Mouse (Mus musculus) forebrain, embryonic 13.5 days (tissue): ENCODE results near the gene Rassf7. TPM values are rescaled to one million over a fixed set of nuclear protein-coding genes. Genes with fewer than 3 reads are reported as not detected.

Source experiments
- ATAC-seq: fragments of 200-750 bp; cut with Nextera tagmentation; 2 replicates; pipeline ENCODE4 v1.8.0; 2017
- H3K27ac ChIP-seq: fragments of 300-500 bp; sonication (generic); 2 replicates; pipeline ENCODE4 v1.5.1; 2015; ENCODE audit warnings: inconsistent platforms, mild to moderate bottlenecking, moderate library complexity
- H3K27me3 ChIP-seq: fragments of 300-500 bp; sonication (generic); 2 replicates; pipeline ENCODE4 v1.6.1; 2015; ENCODE audit warnings: mild to moderate bottlenecking, inconsistent platforms
- H3K36me3 ChIP-seq: fragments of 300-500 bp; sonication (generic); 2 replicates; pipeline ENCODE4 v1.6.1; 2015; ENCODE audit warnings: mild to moderate bottlenecking, inconsistent platforms; ENCODE audit not compliant: poor library complexity, severe bottlenecking
- H3K4me1 ChIP-seq: fragments of 300-500 bp; sonication (generic); 2 replicates; pipeline ENCODE4 v1.6.1; 2015; ENCODE audit warnings: inconsistent platforms
- H3K4me2 ChIP-seq: fragments of 300-500 bp; sonication (generic); 2 replicates; pipeline ENCODE4 v1.6.1; 2015; ENCODE audit warnings: inconsistent platforms, mild to moderate bottlenecking, moderate library complexity
- H3K4me3 ChIP-seq: fragments of 300-500 bp; sonication (generic); 2 replicates; pipeline ENCODE4 v1.5.1; 2015; ENCODE audit warnings: mild to moderate bottlenecking, inconsistent platforms
- H3K9ac ChIP-seq: fragments of 300-500 bp; sonication (generic); 2 replicates; pipeline ENCODE4 v1.6.1; 2015; ENCODE audit warnings: mild to moderate bottlenecking, inconsistent platforms
- H3K9me3 ChIP-seq: fragments of 300-500 bp; sonication (generic); replicated peaks from 2 replicates; pipeline ENCODE4 v1.6.1; 2016; ENCODE audit warnings: inconsistent platforms
- WGBS: fragments of 180-500 bp; shearing (Covaris S2); methylation state at CpG from one replicate; pipeline ENCODE4 v1.1.7; 2015; 5-methylcytosine and 5-hydroxymethylcytosine counted together
- polyA plus RNA-seq: library from polyadenylated mRNA; unstranded; fragments of >200 nt; fragmentation: Nextera tagmentation; extraction: Ambion mirVana; gene quantifications from 2 replicates; pipeline ENCODE4 v1.2.1, GENCODE M21; 2015

Gene Rassf7
- polyA plus RNA-seq, result 29.4 and 33.8 TPM in 2 replicates

GRCm38 (mm10) chr7:141215101-141215879 lies at the start of gene Rassf7:
Gene Rassf7 (plus strand): TSS chr7:141215860.
- no peaks in the 10 kb centered on the region for H3K27me3 ChIP-seq
- peak within 1 kb of the TSS; percentile 97 for H3K4me2 ChIP-seq
- H3K9ac ChIP-seq, result peak within 1 kb of the TSS; percentile 79
- H3K4me1 ChIP-seq, result peaks cover 22% of the 10 kb centered on the region
- peak; percentile 96 for ATAC-seq
- peaks cover 12% of the 10 kb centered on the region for H3K36me3 ChIP-seq
- WGBS, result under 1% methylated on average over 41 of the region's 41 CpGs
- H3K27ac ChIP-seq, result peak within 1 kb of the TSS; percentile 88
- peak within 1 kb of the TSS; percentile 70 for H3K4me3 ChIP-seq
- H3K9me3 ChIP-seq, result no peaks in the 10 kb centered on the region

- Histone ChIP-seq H3K4me1 (peaks cover 28% of the 10 kb centered on the region), H3K36me3 (peaks cover 13% of the 10 kb centered on the region), H3K9ac (peak overlapping the region; percentile 64), H3K4me3 (peak overlapping the region; percentile 31), H3K27me3 (no peaks in the 10 kb centered on the region), H3K27ac (no peak overlapping the region), H3K9me3 (no peaks in the 10 kb centered on the region), H3K4me2 (peak overlapping the region; percentile 59)
- 25% methylated on average over 7 of the region's 7 CpGs for WGBS
- ATAC-seq, result no peak
Observed at GRCm38 (mm10) chr7:141167901-141168517, 47.7 kb upstream of the Rassf7 start.

DNA sequence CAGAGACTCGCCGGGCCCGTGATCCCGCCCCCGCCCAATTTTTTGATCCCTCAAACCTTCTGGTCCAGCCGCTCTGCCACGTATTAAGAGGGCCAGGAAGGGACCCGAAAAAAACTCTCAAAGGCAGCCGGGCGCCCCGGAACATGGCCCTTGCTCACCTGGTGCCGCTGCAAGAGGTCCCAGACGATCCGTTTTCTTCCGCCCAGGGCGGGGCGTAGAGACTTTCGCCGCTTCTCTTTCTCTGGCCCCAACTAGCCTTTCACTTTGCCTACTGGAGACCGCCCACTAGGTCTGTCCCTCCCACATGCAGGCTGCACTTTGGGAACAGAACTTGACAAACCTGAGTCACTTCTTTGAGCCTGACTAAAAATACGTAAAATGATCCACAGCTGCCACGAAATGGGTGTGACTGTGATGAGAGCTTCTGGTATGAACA lies 47.1 kb upstream of the Rassf7 start:
- Histone ChIP-seq H3K4me1 (peaks cover 33% of the 10 kb centered on the region), H3K36me3 (peaks cover 9% of the 10 kb centered on the region; the same call in 1 of the 2 replicates), H3K4me3 (peak overlapping the region; percentile 31), H3K9me3 (no peaks in the 10 kb centered on the region), H3K9ac (peak overlapping the region; percentile 64), H3K27me3 (no peaks in the 10 kb centered on the region), H3K4me2 (peak overlapping the region; percentile 59), H3K27ac (no peak overlapping the region)
- no peak for ATAC-seq
- 2% methylated on average over 22 of the region's 22 CpGs for WGBS

GRCm38 (mm10) chr7:141169300-141169699 lies 46.4 kb upstream of the Rassf7 start:
- Histone ChIP-seq H3K27me3 (no peaks in the 10 kb centered on the region), H3K9me3 (no peaks in the 10 kb centered on the region), H3K27ac (no peak overlapping the region), H3K4me3 (no peak overlapping the region), H3K4me1 (peaks cover 33% of the 10 kb centered on the region), H3K4me2 (no peak overlapping the region), H3K36me3 (0 out of 2 replicates have a peak, but pooled peaks cover 3% of the 10 kb centered on the region), H3K9ac (no peak overlapping the region)
- no peak for ATAC-seq
- 45% methylated on average over 1 of the region's 1 CpGs for WGBS

- Histone ChIP-seq H3K36me3 (0 out of 2 replicates have a peak, but pooled peaks cover 3% of the 10 kb centered on the region), H3K4me2 (no peak overlapping the region), H3K27ac (no peak overlapping the region), H3K27me3 (no peaks in the 10 kb centered on the region), H3K4me1 (peaks cover 33% of the 10 kb centered on the region), H3K4me3 (no peak overlapping the region), H3K9me3 (no peaks in the 10 kb centered on the region), H3K9ac (no peak overlapping the region)
- no peak for ATAC-seq
Observed at GRCm38 (mm10) chr7:141169866-141170265, 45.8 kb upstream of the Rassf7 start.

GRCm38 (mm10) chr7:141172116-141173006 lies 43.3 kb upstream of the Rassf7 start, which contains the start of gene Rnh1:
Gene Rnh1 (minus strand): TSS chr7:141172857.
- Histone ChIP-seq H3K9me3 (no peaks in the 10 kb centered on the region), H3K4me2 (peak within 1 kb of the TSS; percentile 65), H3K27ac (peak within 1 kb of the TSS; percentile 91), H3K4me3 (peak within 1 kb of the TSS; percentile 55), H3K27me3 (0 out of 2 replicates have a peak, but pooled peaks cover 4% of the 10 kb centered on the region), H3K4me1 (peaks cover 33% of the 10 kb centered on the region), H3K9ac (peak within 1 kb of the TSS; percentile 75), H3K36me3 (no peaks in the 10 kb centered on the region)
- ATAC-seq, result peak; percentile 99
- WGBS, result 4% methylated on average over 55 of the region's 55 CpGs

DNA sequence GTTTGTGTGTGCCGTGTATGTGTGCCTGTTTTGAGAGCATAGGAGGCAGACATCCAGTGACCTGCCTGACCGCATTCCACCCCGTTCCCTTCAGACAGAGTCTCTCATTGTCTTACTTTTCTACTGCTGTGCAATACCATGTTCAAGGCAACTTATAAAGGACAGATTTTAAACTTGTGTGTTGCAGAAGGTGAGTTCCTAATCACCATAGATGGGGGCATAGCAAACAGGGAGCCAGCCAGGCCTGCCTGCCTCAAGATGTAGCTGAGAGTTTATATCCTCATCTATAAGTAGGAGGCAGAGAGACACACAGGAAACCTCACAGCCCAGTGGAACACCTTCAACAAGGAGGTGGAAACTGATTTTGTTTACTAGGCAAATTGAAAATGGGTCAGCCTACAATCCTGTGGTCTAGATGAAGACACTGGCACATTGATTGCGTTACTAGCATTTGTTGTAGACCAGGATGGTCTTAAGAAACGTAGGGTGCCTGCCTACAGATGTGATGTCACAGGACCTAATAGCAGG lies 42.3 kb upstream of the Rassf7 start:
- H3K9ac ChIP-seq, result peak overlapping the region; percentile 75

DNA sequence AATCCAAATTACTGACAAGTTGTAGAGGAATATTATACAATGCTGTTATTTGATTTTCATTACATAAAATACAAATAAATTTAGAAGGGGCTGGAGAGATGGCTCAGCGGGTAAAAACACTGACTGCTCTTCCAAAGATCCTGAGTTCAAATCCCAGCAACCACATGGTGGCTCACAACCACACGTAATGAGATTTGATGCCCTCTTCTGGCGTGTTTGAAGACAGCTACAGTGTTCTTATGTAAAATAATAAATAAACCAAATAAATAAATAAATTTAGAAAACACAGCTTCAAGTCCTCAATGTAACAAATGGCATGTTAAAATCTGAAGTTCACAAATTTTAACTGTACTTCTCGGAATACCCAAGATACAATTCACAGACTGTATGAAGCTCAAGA lies 40.6 kb upstream of the Rassf7 start:
- no peak overlapping the region for H3K4me3 ChIP-seq
- H3K27ac ChIP-seq, result no peak overlapping the region
- ATAC-seq, result no peak
- no peaks in the 10 kb centered on the region for H3K36me3 ChIP-seq
- H3K4me1 ChIP-seq, result peaks cover 14% of the 10 kb centered on the region
- H3K4me2 ChIP-seq, result no peak overlapping the region
- H3K27me3 ChIP-seq, result 0 out of 2 replicates have a peak, but pooled peaks cover 4% of the 10 kb centered on the region
- no peaks in the 10 kb centered on the region for H3K9me3 ChIP-seq
- no peak overlapping the region for H3K9ac ChIP-seq
- 91% methylated on average over 4 of the region's 4 CpGs for WGBS

More for the DNA sequence above, 42.3 kb upstream of the Rassf7 start:
- ATAC-seq, result no peak
- H3K27ac ChIP-seq, result peak overlapping the region; percentile 91; the same call in 1 of the 2 replicates
- H3K4me1 ChIP-seq, result peaks cover 26% of the 10 kb centered on the region
- peak overlapping the region; percentile 55 for H3K4me3 ChIP-seq
- H3K36me3 ChIP-seq, result no peaks in the 10 kb centered on the region
- H3K4me2 ChIP-seq, result peak overlapping the region; percentile 65
- 87% methylated on average over 5 of the region's 5 CpGs for WGBS
- no peaks in the 10 kb centered on the region for H3K9me3 ChIP-seq
- 0 out of 2 replicates have a peak, but pooled peaks cover 4% of the 10 kb centered on the region for H3K27me3 ChIP-seq

DNA sequence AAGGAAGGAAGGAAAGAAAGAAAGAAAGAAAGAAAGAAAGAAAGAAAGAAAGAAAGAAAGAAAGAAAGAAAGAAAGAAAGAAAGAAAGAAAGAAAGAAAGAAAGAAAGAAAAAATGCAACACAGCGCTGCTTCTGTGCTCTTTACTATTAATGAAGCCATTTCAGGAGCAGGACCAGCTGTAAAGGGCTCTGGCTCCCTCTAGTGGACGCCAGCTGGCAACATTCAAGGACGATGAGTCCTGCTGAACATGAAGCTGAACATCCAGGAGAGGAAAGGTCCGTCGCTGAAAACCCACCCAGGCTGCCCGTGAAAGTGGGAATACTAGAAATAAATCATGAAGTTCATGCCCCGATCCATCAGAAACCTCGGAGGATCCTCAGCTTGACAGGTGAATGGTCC lies 39.5 kb upstream of the Rassf7 start:
- ATAC-seq, result no peak
- H3K9ac ChIP-seq, result no peak overlapping the region
- H3K9me3 ChIP-seq, result no peaks in the 10 kb centered on the region
- WGBS, result 1% methylated on average over 8 of the region's 8 CpGs
- no peak overlapping the region for H3K27ac ChIP-seq
- H3K36me3 ChIP-seq, result no peaks in the 10 kb centered on the region
- no peak overlapping the region for H3K4me3 ChIP-seq
- peaks cover 14% of the 10 kb centered on the region for H3K4me1 ChIP-seq
- H3K4me2 ChIP-seq, result no peak overlapping the region
- H3K27me3 ChIP-seq, result 0 out of 2 replicates have a peak, but pooled peaks cover 4% of the 10 kb centered on the region

- ATAC-seq, result no peak
- peaks cover 13% of the 10 kb centered on the region for H3K4me1 ChIP-seq
- 85% methylated on average over 3 of the region's 3 CpGs for WGBS
Observed at GRCm38 (mm10) chr7:141188194-141188593, 27.5 kb upstream of the Rassf7 start.

DNA sequence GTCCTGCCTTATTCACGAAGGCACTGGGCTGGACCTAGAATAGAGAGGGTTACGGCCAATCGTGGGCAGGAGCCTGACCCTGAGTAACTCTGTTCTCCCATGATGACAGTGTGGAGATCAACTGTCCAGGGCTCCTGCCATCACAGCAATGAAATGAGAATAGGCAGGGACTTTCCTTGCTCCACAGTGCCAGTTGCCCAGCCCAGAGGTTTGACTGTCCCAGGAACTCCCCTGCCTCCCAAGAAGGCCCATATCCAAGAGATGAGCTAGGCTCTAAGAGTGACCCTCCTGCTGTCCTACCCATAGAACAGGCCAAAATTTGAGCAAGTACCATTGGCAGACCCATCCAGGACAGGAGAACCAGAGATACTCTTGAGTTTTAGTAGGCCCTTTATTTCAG lies 26.9 kb upstream of the Rassf7 start:
- peaks cover 14% of the 10 kb centered on the region for H3K4me1 ChIP-seq
- no peak overlapping the region for H3K27ac ChIP-seq
- no peak overlapping the region for H3K9ac ChIP-seq
- H3K4me3 ChIP-seq, result no peak overlapping the region
- H3K27me3 ChIP-seq, result no peaks in the 10 kb centered on the region
- ATAC-seq, result no peak
- no peak overlapping the region for H3K4me2 ChIP-seq
- 94% methylated on average over 3 of the region's 3 CpGs for WGBS
- H3K36me3 ChIP-seq, result peaks cover 38% of the 10 kb centered on the region
- no peaks in the 10 kb centered on the region for H3K9me3 ChIP-seq

More at GRCm38 (mm10) chr7:141188194-141188593, 27.5 kb upstream of the Rassf7 start:
- Histone ChIP-seq H3K9ac (no peak overlapping the region), H3K4me2 (no peak overlapping the region), H3K4me3 (no peak overlapping the region), H3K27me3 (no peaks in the 10 kb centered on the region), H3K36me3 (peaks cover 38% of the 10 kb centered on the region), H3K9me3 (no peaks in the 10 kb centered on the region), H3K27ac (no peak overlapping the region)
